Mouse (Mus musculus) heart, postnatal 0 days (tissue): ENCODE data around the gene Lrrc7.

Experiments
- CTCF ChIP-seq: IDR thresholded peaks from 2 replicates; pipeline ENCODE4 v1.5.1; 2016; ENCODE audit warnings: antibody characterized with exemption, control low read depth, low read depth
- EP300 ChIP-seq: IDR thresholded peaks from 2 replicates; pipeline ENCODE4 v1.6.1; 2016; ENCODE audit warnings: antibody characterized with exemption, low read depth

DNA sequence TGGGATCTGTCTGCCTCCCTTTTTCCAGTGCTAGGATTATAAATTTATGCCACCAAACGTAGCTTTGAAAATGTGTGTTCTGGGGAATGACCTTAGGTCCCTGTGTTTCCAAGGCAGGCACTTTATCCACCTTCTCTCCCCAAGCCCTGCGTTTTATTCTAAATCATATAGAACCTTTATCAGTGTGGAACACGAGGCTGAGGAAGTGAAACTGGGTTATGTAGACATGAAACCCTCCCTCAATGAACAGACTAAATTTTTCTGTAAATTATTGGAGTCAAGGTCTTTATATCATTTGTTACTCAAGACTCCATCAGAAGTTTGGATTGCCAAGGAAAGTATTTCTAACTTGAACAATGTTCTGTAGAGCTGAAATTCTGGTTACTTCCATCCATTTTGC lies 439.1 kb downstream of the Lrrc7 start:
- TF ChIP-seq CTCF (no peak), EP300 (no peak)
